Mouse (Mus musculus) neural tube, embryonic 12.5 days (tissue): ENCODE measurements at regions not wholly inside any gene's neighbourhood (a gene's known extent, or its start where the extent isn't known, plus 50 kb on each side); places are given as distances from the start of the nearest gene placed in this dataset.

Experiments used
- ATAC-seq: fragments of 200-750 bp; cut with Nextera tagmentation; 2 replicates; pipeline ENCODE4 v1.8.0; 2017; ENCODE audit warnings: low read depth, mild to moderate bottlenecking, moderate TSS enrichment, moderate library complexity; ENCODE audit not compliant: low FRiP score
- H3K27ac ChIP-seq: fragments of 300-500 bp; sonication (generic); 2 replicates; pipeline ENCODE4 v1.5.1; 2016
- H3K27me3 ChIP-seq: fragments of 300-500 bp; sonication (generic); replicated peaks from 2 replicates; pipeline ENCODE4 v1.6.1; 2016; ENCODE audit warnings: mild to moderate bottlenecking
- H3K36me3 ChIP-seq: fragments of 300-500 bp; sonication (generic); 2 replicates; pipeline ENCODE4 v1.6.1; 2016; ENCODE audit warnings: mild to moderate bottlenecking
- H3K4me1 ChIP-seq: fragments of 300-500 bp; sonication (generic); 2 replicates; pipeline ENCODE4 v1.6.1; 2016
- H3K4me2 ChIP-seq: fragments of 300-500 bp; sonication (generic); replicated peaks from 2 replicates; pipeline ENCODE4 v1.6.1; 2016; ENCODE audit warnings: mild to moderate bottlenecking
- H3K4me3 ChIP-seq: fragments of 300-500 bp; sonication (generic); 2 replicates; pipeline ENCODE4 v1.5.1; 2016
- H3K9ac ChIP-seq: fragments of 300-500 bp; sonication (generic); 2 replicates; pipeline ENCODE4 v1.6.1; 2016; ENCODE audit warnings: mild to moderate bottlenecking
- H3K9me3 ChIP-seq: fragments of 300-500 bp; sonication (generic); 2 replicates; pipeline ENCODE4 v1.6.1; 2016; ENCODE audit warnings: mild to moderate bottlenecking
- WGBS: fragments of 180-500 bp; shearing (Covaris S2); methylation state at CpG from one replicate; pipeline ENCODE4 v1.1.7; 2016; 5-methylcytosine and 5-hydroxymethylcytosine counted together

- ATAC-seq = no peak
- Histone ChIP-seq H3K9me3 (no peaks in the 10 kb centered on the region), H3K27me3 (no peaks in the 10 kb centered on the region), H3K4me1 (no peaks in the 10 kb centered on the region), H3K27ac (no peak overlapping the region), H3K36me3 (no peaks in the 10 kb centered on the region), H3K4me2 (peak overlapping the region; percentile 28; the same call in 1 of the 2 replicates), H3K4me3 (no peak overlapping the region), H3K9ac (no peak overlapping the region)
- WGBS = 75% methylated on average over 7 of the region's 7 CpGs
These were observed 98.2 kb downstream of the Plk2 start for GRCm38 (mm10) chr13:110493002-110493552.

GRCm38 (mm10) chr13:110497461-110497860 lies 102.6 kb downstream of the Plk2 start:
- Histone ChIP-seq H3K27me3 (no peaks in the 10 kb centered on the region), H3K4me1 (no peaks in the 10 kb centered on the region), H3K27ac (no peak overlapping the region), H3K36me3 (no peaks in the 10 kb centered on the region), H3K9me3 (no peaks in the 10 kb centered on the region), H3K4me2 (no peak overlapping the region), H3K4me3 (no peak overlapping the region), H3K9ac (no peak overlapping the region)
- 81% methylated on average over 3 of the region's 3 CpGs for WGBS
- no peak for ATAC-seq

DNA sequence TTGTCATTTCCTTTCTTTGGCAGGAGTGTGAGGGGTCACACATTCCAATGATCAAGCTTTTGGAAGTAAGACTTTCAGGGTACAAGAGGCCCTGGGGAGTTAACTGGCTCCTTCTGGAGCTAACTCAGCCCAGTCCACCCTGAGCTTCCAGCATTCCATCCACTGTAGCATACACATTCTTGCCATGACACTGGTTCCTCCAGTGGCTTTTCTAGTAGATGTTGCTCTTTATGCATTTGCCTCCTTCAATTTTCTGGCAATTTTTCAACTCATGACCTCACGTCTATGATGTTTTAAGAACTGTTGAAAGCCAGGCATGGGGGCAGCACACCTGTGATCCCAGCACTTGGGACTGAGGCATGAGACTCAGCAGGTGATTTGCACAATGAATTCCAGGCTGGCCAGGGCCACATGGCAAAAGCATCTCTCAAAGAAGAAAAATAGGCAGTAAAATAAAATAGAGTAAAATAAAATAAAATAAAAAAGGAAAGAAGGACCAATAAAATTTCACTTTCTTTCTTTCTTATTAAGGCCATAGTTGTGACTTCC lies 113.0 kb downstream of the Plk2 start:
- H3K9me3 ChIP-seq = peaks cover 6% of the 10 kb centered on the region; the same call in 1 of the 2 replicates
- no peak overlapping the region for H3K27ac ChIP-seq
- no peak overlapping the region for H3K4me2 ChIP-seq
- no peaks in the 10 kb centered on the region for H3K36me3 ChIP-seq
- WGBS = 79% methylated on average over 1 of the region's 1 CpGs
- no peaks in the 10 kb centered on the region for H3K27me3 ChIP-seq
- H3K9ac ChIP-seq = no peak overlapping the region
- no peak for ATAC-seq
- no peak overlapping the region for H3K4me3 ChIP-seq
- no peaks in the 10 kb centered on the region for H3K4me1 ChIP-seq

DNA sequence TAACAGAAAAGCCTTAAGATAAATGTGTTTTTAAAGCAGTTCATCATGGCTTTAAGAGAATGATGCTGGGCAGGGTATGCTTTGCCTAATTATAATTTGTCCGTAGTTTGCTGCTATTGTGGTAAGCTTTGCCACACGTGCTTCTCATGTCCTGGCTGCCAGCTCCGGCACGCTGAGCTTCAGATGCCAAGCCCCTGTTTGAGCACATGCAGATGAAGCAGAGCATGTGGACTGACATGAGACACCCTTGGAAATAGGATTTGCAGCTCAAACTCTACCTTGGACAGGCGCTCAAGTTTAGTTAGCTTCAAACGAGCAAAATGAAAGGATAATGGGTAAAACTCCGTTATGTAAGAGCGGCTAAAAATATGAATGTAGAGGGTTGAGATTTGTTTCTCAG lies 123.1 kb downstream of the Plk2 start:
- H3K4me3 ChIP-seq = no peak overlapping the region
- no peaks in the 10 kb centered on the region for H3K9me3 ChIP-seq
- no peak overlapping the region for H3K4me2 ChIP-seq
- H3K4me1 ChIP-seq = no peaks in the 10 kb centered on the region
- H3K27ac ChIP-seq = no peak overlapping the region
- no peak overlapping the region for H3K9ac ChIP-seq
- H3K36me3 ChIP-seq = no peaks in the 10 kb centered on the region
- H3K27me3 ChIP-seq = no peaks in the 10 kb centered on the region
- 94% methylated on average over 8 of the region's 8 CpGs for WGBS
- no peak for ATAC-seq

- H3K27ac ChIP-seq = no peak overlapping the region
These were observed 128.1 kb downstream of the Plk2 start for GRCm38 (mm10) chr13:110522974-110523373.

GRCm38 (mm10) chr13:110527681-110528080 lies 132.8 kb downstream of the Plk2 start:
- Histone ChIP-seq H3K36me3 (no peaks in the 10 kb centered on the region), H3K27me3 (no peaks in the 10 kb centered on the region), H3K27ac (no peak overlapping the region), H3K9ac (no peak overlapping the region), H3K4me2 (no peak overlapping the region), H3K4me1 (no peaks in the 10 kb centered on the region), H3K4me3 (no peak overlapping the region), H3K9me3 (no peaks in the 10 kb centered on the region)
- no peak for ATAC-seq
- WGBS = 78% methylated on average over 3 of the region's 3 CpGs

More at GRCm38 (mm10) chr13:110522974-110523373, 128.1 kb downstream of the Plk2 start:
- no peaks in the 10 kb centered on the region for H3K27me3 ChIP-seq
- H3K4me2 ChIP-seq = no peak overlapping the region
- H3K4me1 ChIP-seq = no peaks in the 10 kb centered on the region
- no peaks in the 10 kb centered on the region for H3K9me3 ChIP-seq
- no peak overlapping the region for H3K9ac ChIP-seq
- 91% methylated on average over 4 of the region's 4 CpGs for WGBS
- H3K36me3 ChIP-seq = no peaks in the 10 kb centered on the region
- H3K4me3 ChIP-seq = no peak overlapping the region
- ATAC-seq = no peak

DNA sequence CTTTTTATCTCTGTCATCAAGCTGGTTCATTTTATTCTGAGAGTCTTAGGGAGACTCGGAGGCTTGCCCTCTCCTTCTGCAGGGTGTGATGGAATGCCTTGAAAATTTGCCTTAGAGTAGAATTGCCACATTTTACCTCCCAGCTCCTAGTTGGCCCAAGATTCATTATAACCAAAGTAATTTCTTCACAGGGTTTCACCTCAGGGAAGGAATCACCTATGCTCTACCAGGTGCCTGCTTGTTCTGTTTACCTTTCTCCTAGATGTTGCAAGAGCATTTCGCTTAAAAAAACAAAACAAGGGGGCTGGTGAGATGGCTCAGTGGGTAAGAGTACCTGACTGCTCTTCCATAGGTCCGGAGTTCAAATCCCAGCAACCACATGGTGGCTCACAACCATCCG lies 134.8 kb downstream of the Plk2 start:
- no peak for ATAC-seq
- Histone ChIP-seq H3K36me3 (no peaks in the 10 kb centered on the region), H3K4me3 (no peak overlapping the region), H3K27me3 (no peaks in the 10 kb centered on the region), H3K4me2 (no peak overlapping the region), H3K27ac (no peak overlapping the region), H3K9me3 (no peaks in the 10 kb centered on the region), H3K4me1 (0 out of 2 replicates have a peak, but pooled peaks cover 4% of the 10 kb centered on the region), H3K9ac (no peak overlapping the region)
- WGBS = 90% methylated on average over 4 of the region's 4 CpGs

GRCm38 (mm10) chr13:110534320-110534764 lies 139.5 kb downstream of the Plk2 start:
- 33% methylated on average over 7 of the region's 7 CpGs for WGBS
- Histone ChIP-seq H3K27me3 (no peaks in the 10 kb centered on the region), H3K9me3 (no peaks in the 10 kb centered on the region), H3K4me2 (no peak overlapping the region), H3K36me3 (no peaks in the 10 kb centered on the region), H3K9ac (no peak overlapping the region), H3K4me1 (0 out of 2 replicates have a peak, but pooled peaks cover 5% of the 10 kb centered on the region), H3K4me3 (no peak overlapping the region), H3K27ac (no peak overlapping the region)
- no peak for ATAC-seq

DNA sequence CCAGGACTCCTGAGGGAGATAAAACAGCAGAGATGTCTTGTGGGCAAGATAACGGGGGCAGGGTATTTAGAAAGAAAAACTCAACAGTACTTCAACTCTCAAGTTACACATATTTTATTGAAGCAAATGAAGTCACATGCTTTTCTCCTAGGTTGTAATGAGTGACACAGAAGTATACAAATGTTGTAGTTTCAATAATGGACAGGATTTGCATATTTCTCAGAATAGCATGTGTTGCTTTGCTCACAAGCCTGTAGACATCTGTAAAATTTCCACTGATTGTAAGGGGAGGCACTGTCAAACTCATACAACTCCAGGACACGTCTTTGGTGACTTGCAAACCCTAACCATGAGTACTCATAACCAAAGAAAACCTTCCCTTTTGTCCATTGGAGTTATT lies 140.9 kb downstream of the Plk2 start:
- H3K9ac ChIP-seq = no peak overlapping the region
- 0 out of 2 replicates have a peak, but pooled peaks cover 5% of the 10 kb centered on the region for H3K4me1 ChIP-seq
- no peak overlapping the region for H3K4me3 ChIP-seq
- no peaks in the 10 kb centered on the region for H3K36me3 ChIP-seq
- no peak for ATAC-seq
- no peak overlapping the region for H3K4me2 ChIP-seq
- WGBS = 81% methylated on average over 2 of the region's 2 CpGs
- H3K27me3 ChIP-seq = no peaks in the 10 kb centered on the region
- H3K9me3 ChIP-seq = no peaks in the 10 kb centered on the region
- no peak overlapping the region for H3K27ac ChIP-seq

- no peak for ATAC-seq
These were observed 143.2 kb downstream of the Plk2 start for GRCm38 (mm10) chr13:110537960-110538463.

DNA sequence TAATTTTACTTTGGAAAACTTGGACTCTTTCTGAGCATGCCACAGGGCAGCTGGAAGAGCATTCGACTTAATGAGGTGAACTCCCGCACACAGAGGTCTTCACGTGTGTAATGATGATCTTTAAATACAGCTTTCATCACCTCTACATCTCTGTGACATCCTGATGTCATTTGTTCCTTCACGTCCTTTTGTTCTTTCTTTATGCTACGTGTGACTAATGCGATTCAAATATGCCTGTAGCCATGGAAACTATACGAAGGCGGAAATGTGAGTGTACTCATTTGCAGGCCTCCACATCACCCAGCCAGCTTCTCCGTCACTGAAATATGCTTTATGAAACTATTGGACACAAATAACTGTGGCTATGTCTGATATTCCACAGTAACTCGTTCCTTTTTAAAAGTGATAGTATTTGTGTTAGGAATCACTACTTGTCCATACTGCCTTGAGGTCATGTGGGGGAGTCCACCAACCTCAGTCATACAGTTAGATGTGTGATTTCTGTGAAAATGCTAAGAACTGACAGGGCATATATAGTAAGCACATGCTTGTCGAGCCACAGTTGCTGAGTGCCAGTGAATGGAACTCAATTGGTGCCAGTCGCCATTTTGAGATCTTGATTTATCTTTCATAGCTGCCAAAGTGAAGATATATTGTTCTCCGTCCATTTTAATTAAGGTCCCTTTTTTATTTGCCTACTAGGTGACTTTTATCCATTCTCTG lies 145.9 kb downstream of the Plk2 start:
- ATAC-seq = 0 out of 2 replicates have a peak, but pooled peaks have one; percentile 48
- H3K9ac ChIP-seq = no peak overlapping the region
- no peak overlapping the region for H3K4me2 ChIP-seq
- H3K4me1 ChIP-seq = no peaks in the 10 kb centered on the region
- H3K4me3 ChIP-seq = no peak overlapping the region
- H3K27me3 ChIP-seq = no peaks in the 10 kb centered on the region
- no peaks in the 10 kb centered on the region for H3K9me3 ChIP-seq
- no peaks in the 10 kb centered on the region for H3K36me3 ChIP-seq
- 57% methylated on average over 13 of the region's 13 CpGs for WGBS
- H3K27ac ChIP-seq = no peak overlapping the region

More at GRCm38 (mm10) chr13:110537960-110538463, 143.2 kb downstream of the Plk2 start:
- Histone ChIP-seq H3K27me3 (no peaks in the 10 kb centered on the region), H3K4me2 (no peak overlapping the region), H3K4me1 (0 out of 2 replicates have a peak, but pooled peaks cover 5% of the 10 kb centered on the region), H3K4me3 (no peak overlapping the region), H3K36me3 (no peaks in the 10 kb centered on the region), H3K27ac (no peak overlapping the region), H3K9ac (no peak overlapping the region), H3K9me3 (no peaks in the 10 kb centered on the region)
- 76% methylated on average over 7 of the region's 7 CpGs for WGBS

- Histone ChIP-seq H3K9ac (no peak overlapping the region), H3K27me3 (no peaks in the 10 kb centered on the region), H3K9me3 (no peaks in the 10 kb centered on the region), H3K4me2 (no peak overlapping the region), H3K4me1 (no peaks in the 10 kb centered on the region), H3K27ac (no peak overlapping the region), H3K36me3 (no peaks in the 10 kb centered on the region), H3K4me3 (no peak overlapping the region)
- no peak for ATAC-seq
- WGBS = 85% methylated on average over 5 of the region's 5 CpGs
These were observed 146.7 kb downstream of the Plk2 start for GRCm38 (mm10) chr13:110541288-110542148.
